8 mouse cellular contexts compared by ENCODE assay signal in the genomic region with DNA sequence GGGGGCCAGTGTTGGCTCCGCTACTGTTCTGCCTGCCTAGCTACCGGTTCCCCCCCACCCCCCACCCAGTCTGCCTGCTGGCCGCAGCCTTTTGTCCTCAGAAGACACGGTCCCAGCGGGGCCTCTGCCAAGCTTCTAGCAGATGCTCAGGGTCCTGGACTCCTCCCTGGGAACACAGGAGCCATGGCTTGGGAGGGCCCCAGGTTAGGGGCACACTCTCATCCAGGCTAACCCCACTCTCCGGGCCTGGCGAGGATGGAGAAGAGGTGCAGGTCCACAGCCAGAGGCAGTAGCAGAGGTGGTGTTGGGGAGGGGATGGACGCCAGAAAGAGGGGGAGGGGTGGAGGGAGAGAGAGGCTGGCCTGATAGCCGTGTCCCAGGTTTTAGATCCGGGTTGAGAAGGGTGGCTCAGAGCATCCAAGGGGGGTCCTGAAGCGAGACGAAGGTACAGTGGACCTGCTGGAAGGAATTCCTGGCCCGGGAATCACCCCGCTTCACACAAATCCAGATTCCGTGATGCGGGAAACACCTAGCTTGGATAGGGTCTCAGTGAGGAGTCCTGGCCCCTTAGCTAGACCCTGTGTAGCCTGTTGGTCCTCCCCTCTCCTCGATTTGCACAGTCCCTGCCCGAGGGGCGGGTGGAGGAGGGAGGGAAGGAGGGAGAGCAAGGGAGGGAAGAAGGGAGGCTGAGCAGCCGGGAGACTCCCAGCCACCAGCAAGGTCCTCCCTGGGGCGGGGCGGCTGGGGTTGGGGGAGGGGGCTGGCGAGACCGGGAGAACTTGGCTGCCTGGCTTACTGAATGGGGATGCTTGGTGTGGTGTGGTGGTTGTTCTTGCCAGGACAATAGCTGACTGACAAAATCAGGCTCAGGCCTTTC. TPM values are rescaled to one million over a fixed set of nuclear protein-coding genes. Genes with fewer than 3 reads are reported as not detected.
DNase-seq lines count a peak whose midpoint lies in the region; ATAC-seq and TF ChIP-seq lines count a peak whose summit lies in the region.

A gene (minus strand): TSS at position 308 of the 877 bp plus-strand sequence.

- no peak for TF ChIP-seq POLR2A in spleen, adult 2 months (IDR thresholded peaks at IDR 0.05; ENCODE audit: low read depth, low read length)
- TF ChIP-seq POLR2A in liver, adult 2 months (IDR thresholded peaks at IDR 0.05; ENCODE audit: extremely low read depth, insufficient read depth, low read length): no peak

- no peaks in the 10 kb centered on the region for H3K79me2 ChIP-seq in liver, adult 2 months (ENCODE audit: control insufficient read depth, insufficient read depth, low read length)

- DNase-seq in spleen, adult 2 months (ENCODE audit: low read depth in 1 of 2, low spot score in 2 of 2): no peak
- no peak for DNase-seq in spleen, adult 12 weeks (ENCODE audit: low spot score)
- peak; percentile 80 for DNase-seq in forebrain, embryonic 10.5 days (ENCODE audit: extremely low spot score, low spot score)
- peak; percentile 82 for DNase-seq in kidney, postnatal 0 days (ENCODE audit: low spot score)
- no peak for DNase-seq in liver, adult 2 months (ENCODE audit: extremely low read depth, low read depth, low spot score)

- 44% methylated on average over 24 of the region's 24 CpGs for WGBS in spleen, adult 2 months
- WGBS in forebrain, embryonic 10.5 days: 13% methylated on average over 22 of the region's 24 CpGs
- WGBS in heart, embryonic 13.5 days: 9% methylated on average over 22 of the region's 24 CpGs
- WGBS in kidney, postnatal 0 days: 32% methylated on average over 23 of the region's 24 CpGs
- WGBS in liver, adult 2 months: 10% methylated on average over 17 of the region's 24 CpGs
- 17% methylated on average over 23 of the region's 24 CpGs for WGBS in neural tube, embryonic 13.5 days

- H3K9ac ChIP-seq in heart, embryonic 13.5 days: peak within 1 kb of the TSS; percentile 80
- H3K9ac ChIP-seq in kidney, postnatal 0 days (ENCODE audit: low read depth, low read length): peak within 1 kb of the TSS; percentile 57
- peak within 1 kb of the TSS; percentile 30; the same call in 1 of the 2 replicates for H3K9ac ChIP-seq in liver, adult 2 months (ENCODE audit: low read depth, low read length)
- peak within 1 kb of the TSS; percentile 83 for H3K9ac ChIP-seq in neural tube, embryonic 13.5 days

- no peaks in the 10 kb centered on the region; the same call in 1 of the 2 replicates for H3K27me3 ChIP-seq in spleen, adult 2 months (ENCODE audit: control insufficient read depth, insufficient read depth, low read length)
- peaks cover 96% of the 10 kb centered on the region for H3K27me3 ChIP-seq in forebrain, embryonic 10.5 days (ENCODE audit: poor library complexity, severe bottlenecking)
- peaks cover 69% of the 10 kb centered on the region for H3K27me3 ChIP-seq in heart, embryonic 13.5 days (replicated peaks)
- no peaks in the 10 kb centered on the region for H3K27me3 ChIP-seq in kidney, postnatal 0 days (ENCODE audit: insufficient read depth, low read length)
- no peaks in the 10 kb centered on the region for H3K27me3 ChIP-seq in liver, adult 2 months (ENCODE audit: control insufficient read depth, insufficient read depth, low read length)
- peaks cover 85% of the 10 kb centered on the region for H3K27me3 ChIP-seq in neural tube, embryonic 13.5 days

- peak within 1 kb of the TSS; percentile 71 for H3K4me2 ChIP-seq in heart, embryonic 13.5 days
- peak within 1 kb of the TSS; percentile 57 for H3K4me2 ChIP-seq in kidney, postnatal 0 days (ENCODE audit: low read length)
- peak within 1 kb of the TSS; percentile 64 for H3K4me2 ChIP-seq in neural tube, embryonic 13.5 days

- peak within 1 kb of the TSS; percentile 30; the same call in 1 of the 2 replicates for H3K4me3 ChIP-seq in spleen, adult 2 months (ENCODE audit: extremely low read depth, insufficient read depth, insufficient read length)
- H3K4me3 ChIP-seq in forebrain, embryonic 10.5 days: peak within 1 kb of the TSS; percentile 67
- H3K4me3 ChIP-seq in heart, embryonic 13.5 days: peak within 1 kb of the TSS; percentile 61
- H3K4me3 ChIP-seq in kidney, postnatal 0 days (replicated peaks; ENCODE audit: low read depth, low read length): peak within 1 kb of the TSS; percentile 49
- peak within 1 kb of the TSS; percentile 43 for H3K4me3 ChIP-seq in liver, adult 2 months (ENCODE audit: insufficient read depth, low read depth, low read length)
- peak within 1 kb of the TSS; percentile 59 for H3K4me3 ChIP-seq in neural tube, embryonic 13.5 days

- no peaks in the 10 kb centered on the region for H3K4me1 ChIP-seq in spleen, adult 2 months (ENCODE audit: control insufficient read depth, insufficient read depth, insufficient read length)
- peaks cover 26% of the 10 kb centered on the region for H3K4me1 ChIP-seq in forebrain, embryonic 10.5 days
- peaks cover 12% of the 10 kb centered on the region for H3K4me1 ChIP-seq in heart, embryonic 13.5 days
- no peaks in the 10 kb centered on the region for H3K4me1 ChIP-seq in kidney, postnatal 0 days (replicated peaks; ENCODE audit: insufficient read depth, low read length)
- no peaks in the 10 kb centered on the region for H3K4me1 ChIP-seq in liver, adult 2 months (ENCODE audit: control insufficient read depth, insufficient read depth, low read length)
- H3K4me1 ChIP-seq in neural tube, embryonic 13.5 days (replicated peaks): peaks cover 36% of the 10 kb centered on the region

- H3K36me3 ChIP-seq in spleen, adult 2 months (ENCODE audit: control insufficient read depth, insufficient read depth, low read length): no peaks in the 10 kb centered on the region
- no peaks in the 10 kb centered on the region for H3K36me3 ChIP-seq in forebrain, embryonic 10.5 days (replicated peaks)
- H3K36me3 ChIP-seq in heart, embryonic 13.5 days: no peaks in the 10 kb centered on the region
- H3K36me3 ChIP-seq in kidney, postnatal 0 days (ENCODE audit: insufficient read depth, low read length): no peaks in the 10 kb centered on the region
- no peaks in the 10 kb centered on the region for H3K36me3 ChIP-seq in liver, adult 2 months (ENCODE audit: control insufficient read depth, insufficient read depth, low read length)
- H3K36me3 ChIP-seq in neural tube, embryonic 13.5 days: no peaks in the 10 kb centered on the region

- no peak for TF ChIP-seq CTCF in spleen, adult 2 months (IDR thresholded peaks at IDR 0.05; ENCODE audit: extremely low read depth, insufficient read depth, insufficient read length, insufficient replicate concordance)
- no peak for TF ChIP-seq CTCF in kidney, postnatal 0 days (IDR thresholded peaks at IDR 0.05; ENCODE audit: low read depth)
- TF ChIP-seq CTCF in liver, adult 2 months (IDR thresholded peaks at IDR 0.05; ENCODE audit: low read depth, low read length): no peak

- H3K27ac ChIP-seq in spleen, adult 2 months (ENCODE audit: insufficient read depth, low read length): no peak within 1 kb of the TSS
- peak within 1 kb of the TSS; percentile 90 for H3K27ac ChIP-seq in forebrain, embryonic 10.5 days
- 0 out of 2 replicates have a peak within 1 kb of the TSS, but pooled peaks have one; percentile 28 for H3K27ac ChIP-seq in heart, embryonic 13.5 days (replicated peaks)
- 0 out of 2 replicates have a peak within 1 kb of the TSS, but pooled peaks have one; percentile 2 for H3K27ac ChIP-seq in kidney, postnatal 0 days
- H3K27ac ChIP-seq in liver, adult 2 months (replicated peaks; ENCODE audit: insufficient read depth, low read depth, low read length): no peak within 1 kb of the TSS
- peak within 1 kb of the TSS; percentile 89 for H3K27ac ChIP-seq in neural tube, embryonic 13.5 days (replicated peaks)

- no peaks in the 10 kb centered on the region for H3K9me3 ChIP-seq in forebrain, embryonic 10.5 days
- no peaks in the 10 kb centered on the region for H3K9me3 ChIP-seq in heart, embryonic 13.5 days
- no peaks in the 10 kb centered on the region for H3K9me3 ChIP-seq in kidney, postnatal 0 days (replicated peaks; ENCODE audit: low read length)
- no peaks in the 10 kb centered on the region for H3K9me3 ChIP-seq in neural tube, embryonic 13.5 days

- ATAC-seq in heart, embryonic 13.5 days (ENCODE audit: extremely low read depth, insufficient number of reproducible peaks, low FRiP score, low TSS enrichment): peak; percentile 82
- peak; percentile 96 for ATAC-seq in kidney, postnatal 0 days (replicated peaks; ENCODE audit: low FRiP score, low read depth)
- ATAC-seq in neural tube, embryonic 13.5 days (ENCODE audit: low read depth): peak; percentile 97
- no peak for ATAC-seq in megakaryocyte-erythroid progenitor cell, adult 5-6 weeks (replicated peaks; ENCODE audit: low FRiP score, low TSS enrichment, poor library complexity, severe bottlenecking)

RNA-seq across cellular contexts. Expression of the gene that starts here (rescaled TPM):
- polyA plus RNA-seq in spleen, adult 2 months (2012; rRNA removed): 0.82 and 1.2 TPM in 2 replicates
- polyA plus RNA-seq in forebrain, embryonic 10.5 days (2016; fragmentation: Nextera tagmentation; extraction: Ambion mirVana): 4.2 and 4.6 TPM in 2 replicates
- polyA plus RNA-seq in heart, embryonic 13.5 days (2015; fragmentation: Nextera tagmentation; extraction: Ambion mirVana): 2.2 and 2.8 TPM in 2 replicates
- polyA plus RNA-seq in kidney, postnatal 0 days (2015; fragmentation: Nextera tagmentation; extraction: Ambion mirVana): 2.1 and 2.8 TPM in 2 replicates
- not detected in 2 replicates for total RNA-seq in liver, adult 2 months (2014; rRNA removed)
- polyA plus RNA-seq in liver, adult 2 months (2012; rRNA removed): 0.23 and 0.26 TPM in 2 replicates
- polyA plus RNA-seq in neural tube, embryonic 13.5 days (2015; fragmentation: Nextera tagmentation; extraction: Ambion mirVana): 9.2 and 9.5 TPM in 2 replicates
- not detected in 2 replicates for total RNA-seq in megakaryocyte-erythroid progenitor cell, adult 5-6 weeks (2014; fragmentation: Nextera tagmentation)
- total RNA-seq in megakaryocyte-erythroid progenitor cell, adult 5-6 weeks (2017): not detected in 2 replicates

Comparison
In these comparisons a context has a peak if more than half of its experiments do, and no peak if none do; other contexts are left out.
1. DNase-seq: peak in forebrain, embryonic 10.5 days (single experiment) and kidney, postnatal 0 days (single experiment); none in spleen, adult 2 months (0 of 2), spleen, adult 12 weeks (single experiment) and liver, adult 2 months (single experiment).
2. H3K27ac ChIP-seq: peak in forebrain, embryonic 10.5 days (single experiment), heart, embryonic 13.5 days (single experiment), kidney, postnatal 0 days (single experiment) and neural tube, embryonic 13.5 days (single experiment); none in spleen, adult 2 months (single experiment) and liver, adult 2 months (single experiment).
3. H3K9ac ChIP-seq: peak in every context shown above with its lines; median percentile 83 in neural tube, embryonic 13.5 days; 80 in heart, embryonic 13.5 days; 57 in kidney, postnatal 0 days; 30 in liver, adult 2 months.
4. Peak in every context shown above with its lines, with median percentiles within 50 percentile points of each other: H3K4me3 ChIP-seq and H3K4me2 ChIP-seq.